Mouse (Mus musculus) ES-Bruce4 (cell line): ENCODE measurements around the gene Fcrl5.

Source experiments
- CTCF ChIP-seq: IDR thresholded peaks from one replicate; pipeline ENCODE4 v1.8.1; 2011; ENCODE audit warnings: low read depth, low read length
- EP300 ChIP-seq: IDR thresholded peaks from 2 replicates; pipeline ENCODE4 v1.6.1; 2011; ENCODE audit warnings: low read depth, low read length; ENCODE audit not compliant: insufficient read depth
- POLR2A ChIP-seq: IDR thresholded peaks from one replicate; pipeline ENCODE4 v1.8.1; 2011; ENCODE audit warnings: low read length; ENCODE audit not compliant: insufficient read depth

DNA sequence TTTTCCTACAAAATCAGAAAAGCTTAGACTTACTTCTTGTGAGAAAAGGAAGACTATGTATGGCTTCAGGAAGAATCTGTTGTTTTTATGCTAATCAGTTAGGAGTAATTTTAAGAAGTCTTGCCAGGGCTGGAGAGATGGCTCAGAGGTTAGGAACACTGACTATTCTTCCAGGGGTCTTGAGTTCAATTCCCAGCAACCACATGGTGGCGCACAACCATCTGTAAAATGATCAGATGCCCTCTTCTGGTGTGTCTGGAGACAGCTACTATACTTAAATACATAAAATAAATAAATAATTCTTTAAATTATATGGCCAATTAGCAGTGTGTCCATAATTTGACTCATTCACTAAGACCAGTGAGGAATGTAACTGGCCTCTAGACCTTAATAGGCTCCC, 14.9 kb upstream of the Fcrl5 start:
- no peak for TF ChIP-seq CTCF
- TF ChIP-seq POLR2A, result no peak
- TF ChIP-seq EP300, result no peak
